In the genomic region with DNA sequence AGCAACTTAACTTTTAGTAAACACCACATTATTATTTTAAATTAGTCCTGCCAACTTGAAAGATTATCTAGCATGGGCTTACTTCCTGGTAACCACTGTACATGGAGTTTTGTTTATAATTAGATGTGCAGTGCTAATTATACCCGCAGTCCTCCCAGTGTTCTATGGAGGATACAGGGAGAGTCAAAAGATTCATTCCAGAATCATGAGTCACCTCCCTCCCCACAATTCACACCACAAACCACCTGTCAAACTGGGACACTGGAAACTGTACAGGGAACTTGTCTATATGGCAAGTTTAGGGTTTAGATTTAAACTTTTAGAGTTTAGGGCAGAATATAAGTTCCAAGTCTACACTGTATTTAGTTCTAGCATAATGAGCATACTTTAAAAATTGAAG, we compare ENCODE assay signal across 15 mouse cellular contexts. TPM values are rescaled to one million over a fixed set of nuclear protein-coding genes. Genes with fewer than 3 reads are reported as not detected.
DNase-seq lines count a peak whose midpoint lies in the region; ATAC-seq and TF ChIP-seq lines count a peak whose summit lies in the region.
"Had no signal": no experiment of that assay in that cellular context is flagged by ENCODE, and none has a peak within 500 bp of the region (broad histone marks: within the 10 kb centered on the region; RNA-seq: fewer than 3 reads in every experiment).

No protein-coding gene starts in this region.

- TF ChIP-seq POLR2A in brain, embryonic 14.5 days (IDR thresholded peaks at IDR 0.05; ENCODE audit: borderline replicate concordance, extremely low read depth, insufficient read depth, insufficient read length, poor library complexity, severe bottlenecking), result no peak

- no peak overlapping the region for H3K27ac ChIP-seq in lung, postnatal 0 days (ENCODE audit: low read length)
- H3K27ac ChIP-seq in forebrain, postnatal 0 days (ENCODE audit: low read depth, low read length), result no peak overlapping the region
- no peak overlapping the region for H3K27ac ChIP-seq in kidney, embryonic 14.5 days (ENCODE audit: low read depth, low read length)
- H3K27ac ChIP-seq: forebrain, embryonic 15.5 days; midbrain, embryonic 13.5 days had no signal

- DNase-seq in gastrocnemius, adult 18-20 months (ENCODE audit: low spot score), result peak; percentile 65
- no peak for DNase-seq in gastrocnemius, postnatal 4 days (ENCODE audit: low spot score in 2 of 2)
- DNase-seq in lung, postnatal 0 days (ENCODE audit: low spot score), result peak; percentile 17
- no peak for DNase-seq in lung, postnatal 14 days
- peak; percentile 15 for DNase-seq in brain, embryonic 14.5 days (ENCODE audit: low read depth)
- DNase-seq in forebrain, postnatal 0 days, result no peak
- DNase-seq: adrenal gland, postnatal 10 days; cerebellum, adult 11-12 months; thymus, postnatal 25 days had no signal

- no peak for TF ChIP-seq CTCF in lung, postnatal 0 days (IDR thresholded peaks at IDR 0.05)
- no peak for TF ChIP-seq CTCF in brain, embryonic 14.5 days (IDR thresholded peaks at IDR 0.05; ENCODE audit: borderline replicate concordance, extremely low read depth, insufficient read depth, insufficient read length)
- no peak for TF ChIP-seq CTCF in forebrain, postnatal 0 days (IDR thresholded peaks at IDR 0.05; ENCODE audit: low read depth)

- H3K9me3 ChIP-seq in lung, postnatal 0 days (ENCODE audit: low read length), result no peaks in the 10 kb centered on the region
- no peaks in the 10 kb centered on the region for H3K9me3 ChIP-seq in forebrain, postnatal 0 days (ENCODE audit: low read length)
- no peaks in the 10 kb centered on the region for H3K9me3 ChIP-seq in kidney, embryonic 14.5 days (ENCODE audit: control insufficient read depth, low read length)
- H3K9me3 ChIP-seq: forebrain, embryonic 15.5 days; midbrain, embryonic 13.5 days had no signal

- peak; percentile 26; the same call in 1 of the 2 replicates for TF ChIP-seq EP300 in lung, postnatal 0 days (IDR thresholded peaks at IDR 0.05)

- no peak overlapping the region for H3K9ac ChIP-seq in lung, postnatal 0 days (replicated peaks; ENCODE audit: low read depth)
- no peak overlapping the region for H3K9ac ChIP-seq in forebrain, postnatal 0 days
- no peak overlapping the region for H3K9ac ChIP-seq in kidney, embryonic 14.5 days (ENCODE audit: low read depth, low read length)
- H3K9ac ChIP-seq: forebrain, embryonic 15.5 days; midbrain, embryonic 13.5 days had no signal

- ATAC-seq in lung, postnatal 0 days, result no peak
- peak; percentile 56 to 60; a peak in 2 of 4 replicates for ATAC-seq in hematopoietic stem cell, adult 5-6 weeks (replicated peaks in 1 of 2; ENCODE audit: insufficient read depth in 1 of 2, low FRiP score in 2 of 2, low TSS enrichment in 1 of 2, low read depth in 1 of 2, poor library complexity in 2 of 2, severe bottlenecking in 2 of 2)
- ATAC-seq in forebrain, postnatal 0 days, result no peak
- no peak for ATAC-seq in kidney, embryonic 14.5 days (ENCODE audit: low FRiP score, low TSS enrichment)
- ATAC-seq: CD4-positive, CD25-positive, alpha-beta regulatory T cell, adult 4 months; forebrain, embryonic 15.5 days; intestine, embryonic 16.5 days; midbrain, embryonic 13.5 days had no signal

- H3K36me3 ChIP-seq in lung, postnatal 0 days (ENCODE audit: insufficient read depth, low read length), result no peaks in the 10 kb centered on the region
- no peaks in the 10 kb centered on the region for H3K36me3 ChIP-seq in forebrain, postnatal 0 days (ENCODE audit: insufficient read depth)
- no peaks in the 10 kb centered on the region for H3K36me3 ChIP-seq in kidney, embryonic 14.5 days (ENCODE audit: control insufficient read depth, insufficient read depth, low read length)
- H3K36me3 ChIP-seq: forebrain, embryonic 15.5 days; midbrain, embryonic 13.5 days had no signal

- no peaks in the 10 kb centered on the region for H3K27me3 ChIP-seq in lung, postnatal 0 days (replicated peaks; ENCODE audit: insufficient read depth, low read length)
- H3K27me3 ChIP-seq in forebrain, postnatal 0 days (ENCODE audit: insufficient read depth, low read length), result no peaks in the 10 kb centered on the region
- H3K27me3 ChIP-seq in kidney, embryonic 14.5 days (ENCODE audit: control insufficient read depth, insufficient read depth, low read length), result no peaks in the 10 kb centered on the region
- H3K27me3 ChIP-seq: forebrain, embryonic 15.5 days; midbrain, embryonic 13.5 days had no signal

- no peaks in the 10 kb centered on the region for H3K4me1 ChIP-seq in lung, postnatal 0 days (ENCODE audit: insufficient read depth, low read depth, low read length)
- H3K4me1 ChIP-seq in forebrain, postnatal 0 days (ENCODE audit: insufficient read depth), result no peaks in the 10 kb centered on the region
- no peaks in the 10 kb centered on the region for H3K4me1 ChIP-seq in kidney, embryonic 14.5 days (ENCODE audit: control insufficient read depth, insufficient read depth, low read length)
- H3K4me1 ChIP-seq: forebrain, embryonic 15.5 days; midbrain, embryonic 13.5 days had no signal

- H3K4me3 ChIP-seq in lung, postnatal 0 days (ENCODE audit: low read depth, low read length), result no peak overlapping the region
- H3K4me3 ChIP-seq in forebrain, postnatal 0 days (ENCODE audit: low read depth, low read length), result no peak overlapping the region
- H3K4me3 ChIP-seq in kidney, embryonic 14.5 days (ENCODE audit: low read length), result no peak overlapping the region
- H3K4me3 ChIP-seq: forebrain, embryonic 15.5 days; midbrain, embryonic 13.5 days had no signal

- WGBS in lung, postnatal 0 days, result 38% methylated on average over 1 of the region's 1 CpGs
- WGBS in forebrain, postnatal 0 days, result 55% methylated on average over 1 of the region's 1 CpGs
- WGBS in kidney, embryonic 14.5 days, result 83% methylated on average over 1 of the region's 1 CpGs

- H3K4me2 ChIP-seq in lung, postnatal 0 days (replicated peaks; ENCODE audit: low read depth, low read length), result no peak overlapping the region
- H3K4me2 ChIP-seq in forebrain, postnatal 0 days (ENCODE audit: low read depth), result no peak overlapping the region
- no peak overlapping the region for H3K4me2 ChIP-seq in kidney, embryonic 14.5 days (replicated peaks; ENCODE audit: low read depth, low read length)
- H3K4me2 ChIP-seq: forebrain, embryonic 15.5 days; midbrain, embryonic 13.5 days had no signal

RNA-seq across cellular contexts. Expression of a gene that starts 31.9 kb away (rescaled TPM):
- 10 to 100 TPM; 51.2 to 57.0 TPM for total RNA-seq in gastrocnemius, adult 18-20 months (2021)
- 100 to 1,000 TPM; 103 to 115 TPM for total RNA-seq in gastrocnemius, postnatal 4 days (2021)
- polyA plus RNA-seq in lung, postnatal 0 days (2015; fragmentation: Nextera tagmentation; extraction: Ambion mirVana), result 7.5 and 8.4 TPM in 2 replicates
- 10.9 and 12.9 TPM in 2 replicates for polyA plus RNA-seq in brain, embryonic 14.5 days (2012; rRNA removed)
- total RNA-seq in hematopoietic stem cell, adult 5-6 weeks (2017), result 62.1 and 83.2 TPM in 2 replicates
- 24.1 and 33.1 TPM in 2 replicates for total RNA-seq in forebrain, postnatal 0 days (2014; rRNA removed)
- polyA plus RNA-seq in forebrain, postnatal 0 days (2015; fragmentation: Nextera tagmentation; extraction: Ambion mirVana), result 2.0 and 5.1 TPM in 2 replicates
- polyA plus RNA-seq in kidney, embryonic 14.5 days (2014; fragmentation: Nextera tagmentation; extraction: Ambion mirVana), result 11.3 and 12.4 TPM in 2 replicates

Comparison
In these comparisons a context has a peak if more than half of its experiments do, and no peak if none do; other contexts are left out.
1. DNase-seq: peak in gastrocnemius, adult 18-20 months (single experiment), lung, postnatal 0 days (single experiment) and brain, embryonic 14.5 days (single experiment); none in gastrocnemius, postnatal 4 days (0 of 2), lung, postnatal 14 days (single experiment) and forebrain, postnatal 0 days (single experiment).
2. ATAC-seq: peak in hematopoietic stem cell, adult 5-6 weeks (2 of 2); none in lung, postnatal 0 days (single experiment), forebrain, postnatal 0 days (single experiment) and kidney, embryonic 14.5 days (single experiment).